In the genomic region with DNA sequence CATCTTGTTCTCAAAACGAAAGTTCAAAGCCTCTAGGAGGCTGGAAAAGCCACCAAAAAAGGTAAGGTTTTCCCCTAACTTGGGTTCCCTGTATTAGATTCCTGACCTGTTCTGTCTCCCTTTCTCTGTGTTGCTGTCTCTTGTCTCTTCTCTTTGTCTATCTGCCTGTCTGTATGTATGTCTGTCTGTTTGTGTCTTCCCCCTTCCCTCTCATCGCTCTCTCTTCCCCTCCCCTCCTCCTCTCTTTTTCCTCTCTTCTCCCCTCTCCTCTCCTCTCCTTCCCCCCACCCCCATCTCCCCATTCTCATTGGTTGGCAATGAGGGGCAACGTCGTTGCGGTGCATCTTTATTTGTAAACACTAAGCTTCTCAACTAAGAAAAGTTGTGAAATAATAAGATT, we compare ENCODE assay signal across 8 mouse cellular contexts. TPM values are rescaled to one million over a fixed set of nuclear protein-coding genes. Genes with fewer than 3 reads are reported as not detected.
DNase-seq lines count a peak whose midpoint lies in the region; ATAC-seq and TF ChIP-seq lines count a peak whose summit lies in the region.

TSS of gene Ino80b (minus strand) at position 101 of the 400 bp plus-strand sequence.

- 19% methylated on average over 5 of the region's 5 CpGs for WGBS in lung, embryonic 14.5 days
- 29% methylated on average over 5 of the region's 5 CpGs for WGBS in heart, postnatal 0 days
- 30% methylated on average over 5 of the region's 5 CpGs for WGBS in limb, embryonic 12.5 days
- 24% methylated on average over 5 of the region's 5 CpGs for WGBS in olfactory bulb, adult 2 months

- H3K4me3 ChIP-seq in lung, embryonic 14.5 days (ENCODE audit: low read depth, low read length) = peak within 1 kb of the TSS; percentile 75
- peak within 1 kb of the TSS; percentile 63 for H3K4me3 ChIP-seq in cortical plate, adult 2 months (ENCODE audit: insufficient read depth, low read length)
- H3K4me3 ChIP-seq in heart, postnatal 0 days (ENCODE audit: low read depth, low read length) = peak within 1 kb of the TSS; percentile 68
- H3K4me3 ChIP-seq in limb, embryonic 12.5 days (replicated peaks) = peak within 1 kb of the TSS; percentile 64
- peak within 1 kb of the TSS; percentile 87 for H3K4me3 ChIP-seq in olfactory bulb, adult 2 months (ENCODE audit: insufficient read depth, low read depth, low read length)

- TF ChIP-seq EP300 in heart, postnatal 0 days (IDR thresholded peaks at IDR 0.05; ENCODE audit: low read depth) = 0 out of 2 replicates have a peak, but pooled peaks have one; percentile 14

- no peak for ATAC-seq in lung, embryonic 14.5 days (ENCODE audit: insufficient read depth)
- no peak for ATAC-seq in heart, postnatal 0 days (ENCODE audit: insufficient read depth, low read depth)
- no peak for ATAC-seq in limb, embryonic 12.5 days (ENCODE audit: insufficient number of reproducible peaks, insufficient read depth, low FRiP score, low TSS enrichment, low read depth)

- no peaks in the 10 kb centered on the region for H3K27me3 ChIP-seq in lung, embryonic 14.5 days (ENCODE audit: insufficient read depth, low read length)
- H3K27me3 ChIP-seq in heart, postnatal 0 days (ENCODE audit: control insufficient read depth, insufficient read depth, low read length) = no peaks in the 10 kb centered on the region
- no peaks in the 10 kb centered on the region for H3K27me3 ChIP-seq in limb, embryonic 12.5 days

- 0 out of 2 replicates have a peak, but pooled peaks cover 2% of the 10 kb centered on the region for H3K36me3 ChIP-seq in lung, embryonic 14.5 days (ENCODE audit: insufficient read depth)
- H3K36me3 ChIP-seq in heart, postnatal 0 days (replicated peaks; ENCODE audit: control insufficient read depth, insufficient read depth, low read length) = no peaks in the 10 kb centered on the region
- H3K36me3 ChIP-seq in limb, embryonic 12.5 days = 0 out of 2 replicates have a peak, but pooled peaks cover 10% of the 10 kb centered on the region

- peak within 1 kb of the TSS; percentile 70; the same call in 1 of the 2 replicates for H3K27ac ChIP-seq in lung, embryonic 14.5 days (ENCODE audit: low read depth)
- no peak within 1 kb of the TSS for H3K27ac ChIP-seq in cortical plate, adult 2 months (ENCODE audit: insufficient read depth, low read length)
- no peak within 1 kb of the TSS for H3K27ac ChIP-seq in heart, postnatal 0 days (ENCODE audit: low read depth)
- H3K27ac ChIP-seq in limb, embryonic 12.5 days = peak within 1 kb of the TSS; percentile 74
- no peak within 1 kb of the TSS for H3K27ac ChIP-seq in olfactory bulb, adult 2 months (ENCODE audit: insufficient read depth, low read depth, low read length)

- H3K4me2 ChIP-seq in lung, embryonic 14.5 days = peak within 1 kb of the TSS; percentile 94
- peak within 1 kb of the TSS; percentile 87 for H3K4me2 ChIP-seq in heart, postnatal 0 days (ENCODE audit: low read depth, low read length)
- peak within 1 kb of the TSS; percentile 94 for H3K4me2 ChIP-seq in limb, embryonic 12.5 days

- H3K9ac ChIP-seq in lung, embryonic 14.5 days = peak within 1 kb of the TSS; percentile 67
- peak within 1 kb of the TSS; percentile 58 for H3K9ac ChIP-seq in heart, postnatal 0 days (replicated peaks; ENCODE audit: low read depth, low read length)
- peak within 1 kb of the TSS; percentile 61 for H3K9ac ChIP-seq in limb, embryonic 12.5 days (replicated peaks)

- no peak for TF ChIP-seq POLR2A in cortical plate, adult 2 months (IDR thresholded peaks at IDR 0.05; ENCODE audit: extremely low read depth, insufficient read depth, low read length)
- no peak for TF ChIP-seq POLR2A in olfactory bulb, adult 2 months (IDR thresholded peaks at IDR 0.05; ENCODE audit: insufficient read depth, low read depth, low read length)

- no peaks in the 10 kb centered on the region for H3K9me3 ChIP-seq in lung, embryonic 14.5 days (ENCODE audit: low read depth, low read length)
- no peaks in the 10 kb centered on the region for H3K9me3 ChIP-seq in heart, postnatal 0 days (replicated peaks; ENCODE audit: control insufficient read depth, low read length)
- H3K9me3 ChIP-seq in limb, embryonic 12.5 days = no peaks in the 10 kb centered on the region

- TF ChIP-seq CTCF in lung, embryonic 14.5 days (IDR thresholded peaks at IDR 0.05; ENCODE audit: low read depth) = no peak
- no peak for TF ChIP-seq CTCF in cortical plate, adult 2 months (IDR thresholded peaks at IDR 0.05; ENCODE audit: extremely low read depth, insufficient read depth, low read length)
- no peak for TF ChIP-seq CTCF in heart, postnatal 0 days (IDR thresholded peaks at IDR 0.05; ENCODE audit: low read depth)
- TF ChIP-seq CTCF in olfactory bulb, adult 2 months (IDR thresholded peaks at IDR 0.05; ENCODE audit: insufficient read depth, low read depth, low read length) = no peak

- H3K4me1 ChIP-seq in lung, embryonic 14.5 days (ENCODE audit: insufficient read depth) = peaks cover 10% of the 10 kb centered on the region; the same call in 1 of the 2 replicates
- no peaks in the 10 kb centered on the region for H3K4me1 ChIP-seq in cortical plate, adult 2 months (ENCODE audit: control insufficient read depth, insufficient read depth, low read length)
- peaks cover 20% of the 10 kb centered on the region for H3K4me1 ChIP-seq in heart, postnatal 0 days (ENCODE audit: control insufficient read depth, insufficient read depth)
- H3K4me1 ChIP-seq in limb, embryonic 12.5 days (replicated peaks) = peaks cover 32% of the 10 kb centered on the region
- H3K4me1 ChIP-seq in olfactory bulb, adult 2 months (ENCODE audit: control insufficient read depth, insufficient read depth, low read length) = peaks cover 16% of the 10 kb centered on the region

- no peak for DNase-seq in lung, embryonic 14.5 days
- no peak for DNase-seq in lung, postnatal 10 days
- DNase-seq in heart, postnatal 0 days (ENCODE audit: low spot score) = no peak
- no peak for DNase-seq in cerebellum, adult 9-11 months
- no peak for DNase-seq in right cerebral cortex, postnatal 25 days

RNA-seq across cellular contexts. Expression of gene Ino80b, which starts in this region (rescaled TPM):
- 12.7 and 13.3 TPM in 2 replicates for polyA plus RNA-seq in lung, embryonic 14.5 days (2014; fragmentation: Nextera tagmentation; extraction: Ambion mirVana)
- 23.2 and 25.5 TPM in 2 replicates for polyA plus RNA-seq in cortical plate, adult 2 months (2012; rRNA removed)
- total RNA-seq in heart, postnatal 0 days (2014; rRNA removed; ENCODE audit: low replicate concordance) = 8.9 and 11.6 TPM in 2 replicates
- polyA plus RNA-seq in heart, postnatal 0 days (2015; fragmentation: Nextera tagmentation; extraction: Ambion mirVana) = 5.5 and 6.8 TPM in 2 replicates
- polyA plus RNA-seq in limb, embryonic 12.5 days (2016; fragmentation: Nextera tagmentation; extraction: Ambion mirVana) = 17.6 and 19.2 TPM in 2 replicates
- not detected in 2 replicates for polyA plus RNA-seq in olfactory bulb, adult 2 months (2012; ENCODE audit: insufficient read depth, insufficient read length, low replicate concordance, missing spikeins)

Comparison
In these comparisons a context has a peak if more than half of its experiments do, and no peak if none do; other contexts are left out.
1. H3K27ac ChIP-seq: peak in lung, embryonic 14.5 days (single experiment) and limb, embryonic 12.5 days (single experiment); none in cortical plate, adult 2 months (single experiment), heart, postnatal 0 days (single experiment) and olfactory bulb, adult 2 months (single experiment).
2. Peak in every context shown above with its lines, with median percentiles within 50 percentile points of each other: H3K4me2 ChIP-seq, H3K4me3 ChIP-seq and H3K9ac ChIP-seq.